Mouse (Mus musculus) heart, postnatal 0 days (tissue): ENCODE measurements around the gene Add2.

Source experiments
- CTCF ChIP-seq: IDR thresholded peaks from 2 replicates; pipeline ENCODE4 v1.5.1; 2016; ENCODE audit warnings: antibody characterized with exemption, control low read depth, low read depth
- EP300 ChIP-seq: IDR thresholded peaks from 2 replicates; pipeline ENCODE4 v1.6.1; 2016; ENCODE audit warnings: antibody characterized with exemption, low read depth

DNA sequence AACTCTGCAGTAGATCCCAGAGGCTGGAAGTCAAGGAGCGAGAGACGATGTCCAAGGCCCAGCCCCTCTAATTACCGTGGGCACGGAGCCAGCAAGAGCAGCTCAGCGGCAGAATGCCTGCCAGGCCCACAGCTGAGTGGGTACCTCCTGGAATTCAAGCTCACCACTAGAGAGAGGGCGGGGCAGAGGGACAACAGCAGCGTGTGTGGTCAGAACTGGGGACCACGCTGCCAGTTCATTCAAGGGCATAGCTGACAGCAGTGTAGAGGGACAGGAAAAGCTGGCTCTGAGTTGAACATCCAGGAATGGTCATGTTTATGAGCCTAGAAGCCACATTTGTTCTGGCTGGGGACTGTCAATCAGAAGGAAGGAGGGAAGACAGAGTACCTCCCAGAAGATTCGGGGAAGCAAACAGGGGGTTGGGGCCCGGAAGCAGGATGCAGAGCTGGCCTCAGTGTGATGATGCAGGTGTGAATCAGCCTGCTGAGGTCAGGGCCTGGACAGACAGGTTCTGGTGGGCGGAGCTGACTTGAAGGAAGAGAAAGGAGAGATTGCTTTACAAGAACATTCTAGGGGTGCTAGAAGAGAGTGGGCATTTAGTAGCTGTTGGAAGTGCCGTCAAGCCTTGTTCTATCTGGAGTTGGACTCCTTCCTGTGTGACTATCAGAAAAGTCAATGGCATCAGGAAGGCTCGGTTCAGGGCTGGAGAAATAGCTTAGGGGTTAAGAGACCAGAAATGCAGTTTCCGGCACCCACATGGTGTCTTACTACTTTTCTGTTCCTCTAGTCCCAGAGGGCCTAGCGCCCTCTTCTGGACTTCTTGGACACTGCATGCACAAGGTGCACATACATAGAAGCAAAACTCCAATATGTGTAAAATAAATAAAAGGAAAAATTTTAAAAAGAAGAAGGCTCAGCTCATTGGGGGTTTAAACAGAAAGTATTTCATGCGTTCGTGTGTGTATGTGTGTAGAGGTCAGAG lies 129.1 kb downstream of the Add2 start:
- TF ChIP-seq EP300 (no peak), CTCF (no peak)
